9 mouse cellular contexts compared by ENCODE assay signal in the genomic region with DNA sequence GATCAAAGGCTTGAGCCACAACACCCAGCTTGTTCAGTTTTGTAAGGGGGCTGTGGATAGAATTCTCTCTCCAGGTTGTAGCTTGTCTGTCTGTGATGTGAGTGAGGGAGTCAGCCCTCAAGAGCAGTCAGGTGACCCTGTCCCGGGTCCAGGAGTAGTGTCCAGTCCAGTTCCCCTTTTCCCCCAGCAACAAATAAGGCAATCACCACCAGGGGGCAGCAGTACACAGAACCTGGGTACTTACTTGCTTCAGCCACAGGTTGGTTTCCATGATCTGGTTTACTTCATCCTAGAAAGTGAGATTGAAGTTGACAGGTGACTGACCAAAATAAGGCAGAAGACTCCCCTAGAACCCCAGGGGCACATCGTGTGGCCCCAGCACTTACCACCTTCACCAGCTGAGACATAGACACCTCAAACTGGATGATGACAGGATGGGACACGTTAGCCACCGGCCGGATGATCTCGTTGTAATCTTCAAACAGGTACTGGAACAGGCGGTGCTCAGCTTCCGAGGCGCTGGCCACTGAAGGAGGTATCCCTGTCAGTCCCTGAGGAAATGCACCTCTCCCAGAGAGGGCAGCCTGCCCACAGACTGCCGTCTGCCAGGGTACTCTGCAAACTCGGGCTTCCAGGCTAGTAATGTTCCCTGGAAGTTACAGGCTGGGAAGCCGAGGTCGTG. TPM values are rescaled to one million over a fixed set of nuclear protein-coding genes. Genes with fewer than 3 reads are reported as not detected.
DNase-seq lines count a peak whose midpoint lies in the region; ATAC-seq and TF ChIP-seq lines count a peak whose summit lies in the region.
"Had no signal": no experiment of that assay in that cellular context is flagged by ENCODE, and none has a peak within 500 bp of the region (broad histone marks: within the 10 kb centered on the region; RNA-seq: fewer than 3 reads in every experiment).

No protein-coding gene starts in this region.

- no peak for TF ChIP-seq POLR2A in heart, adult 2 months (IDR thresholded peaks at IDR 0.05; ENCODE audit: insufficient read depth, low read depth, low read length)
- no peak for TF ChIP-seq POLR2A in small intestine, adult 2 months (IDR thresholded peaks at IDR 0.05; ENCODE audit: low read depth, low read length)

- H3K27me3 ChIP-seq in E14TG2a.4 (ENCODE audit: insufficient read depth, low read length) = peaks cover 57% of the 10 kb centered on the region
- peaks cover 5% of the 10 kb centered on the region for H3K27me3 ChIP-seq in heart, adult 2 months (ENCODE audit: control insufficient read depth, insufficient read depth, low read length)
- H3K27me3 ChIP-seq in small intestine, adult 2 months (ENCODE audit: control insufficient read depth, insufficient read depth, low read length) = peaks cover 18% of the 10 kb centered on the region

- ATAC-seq in common myeloid progenitor, adult 5-6 weeks (replicated peaks; ENCODE audit: low read depth, poor library complexity, severe bottlenecking) = peak; percentile 88
- ATAC-seq in erythroid progenitor cell, adult 5-6 weeks (replicated peaks; ENCODE audit: low FRiP score, poor library complexity, severe bottlenecking) = no peak

- no peaks in the 10 kb centered on the region for H3K36me3 ChIP-seq in E14TG2a.4 (ENCODE audit: insufficient read depth, low read length)
- no peaks in the 10 kb centered on the region for H3K36me3 ChIP-seq in heart, adult 2 months (ENCODE audit: control insufficient read depth, insufficient read depth, low read length)
- no peaks in the 10 kb centered on the region for H3K36me3 ChIP-seq in small intestine, adult 2 months (ENCODE audit: control insufficient read depth, insufficient read depth, low read length)

- peak; percentile 82 for DNase-seq in adipocyte (ENCODE audit: low spot score)
- DNase-seq in heart, adult 2 months = peak; percentile 67 to 83
- DNase-seq in layer of hippocampus, adult 18-20 months (ENCODE audit: low spot score in 2 of 2) = peak; percentile 38 to 70
- DNase-seq in lung, postnatal 14 days = peak; percentile 90

- H3K4me3 ChIP-seq in E14TG2a.4 (replicated peaks; ENCODE audit: low read length) = no peak overlapping the region
- H3K4me3 ChIP-seq in heart, adult 2 months = no peak overlapping the region
- H3K4me3 ChIP-seq in small intestine, adult 2 months (ENCODE audit: low read depth, low read length) = no peak overlapping the region

- H3K4me1 ChIP-seq in E14TG2a.4 (replicated peaks; ENCODE audit: low read depth, low read length) = peaks cover 19% of the 10 kb centered on the region
- H3K4me1 ChIP-seq in heart, adult 2 months (ENCODE audit: control insufficient read depth, insufficient read depth, low read length) = no peaks in the 10 kb centered on the region
- H3K4me1 ChIP-seq in small intestine, adult 2 months (ENCODE audit: control insufficient read depth, insufficient read depth, insufficient read length, low read length) = peaks cover 2% of the 10 kb centered on the region; the same call in 1 of the 2 replicates

- no peaks in the 10 kb centered on the region for H3K79me2 ChIP-seq in heart, adult 2 months (replicated peaks; ENCODE audit: control insufficient read depth, insufficient read depth, low read length)

- intact Hi-C loops in heart, adult 2 months (cut with DNase I) = loop anchor here (1.0 to 5.0 kb wide), 3 partner anchors 86 to 368 kb away; no protein-coding TSS in a partner anchor

- TF ChIP-seq EP300 in heart, adult 2 months (IDR thresholded peaks at IDR 0.05; ENCODE audit: insufficient read depth, low read depth, low read length) = no peak

- H3K9ac ChIP-seq in heart, adult 2 months (ENCODE audit: low read depth, low read length) = no peak overlapping the region

- H3K27ac ChIP-seq in heart, adult 2 months = no peak overlapping the region
- H3K27ac ChIP-seq in small intestine, adult 2 months (ENCODE audit: insufficient read depth, low read depth, low read length) = no peak overlapping the region

- WGBS in heart, adult 2 months = 29% methylated on average over 13 of the region's 13 CpGs
- 41% methylated on average over 13 of the region's 13 CpGs for WGBS in small intestine, adult 2 months

- H3K9me3 ChIP-seq in E14TG2a.4 (ENCODE audit: low read length) = no peaks in the 10 kb centered on the region

- TF ChIP-seq CTCF in E14TG2a.4 (conservative IDR thresholded peaks at IDR 0.05; ENCODE audit: low read length) = peak; percentile 76
- peak; percentile 89 for TF ChIP-seq CTCF in heart, adult 2 months (IDR thresholded peaks at IDR 0.05)
- peak; percentile 73; the same call in 1 of the 2 replicates for TF ChIP-seq CTCF in small intestine, adult 2 months (IDR thresholded peaks at IDR 0.05; ENCODE audit: extremely low read depth, insufficient read length, insufficient replicate concordance, low read depth, low read length)

RNA-seq across cellular contexts. Expression of gene Chrna3, which starts 2.3 kb away (rescaled TPM):
- not detected in 2 replicates for total RNA-seq in common myeloid progenitor, adult 5-6 weeks (2017)
- under 1 TPM in 1 of 2 experiments, not detected in 1; 0.11 TPM for total RNA-seq in heart, adult 2 months (2021)
- 0.37 and 1.2 TPM in 2 replicates for polyA plus RNA-seq in heart, adult 2 months (2012; rRNA removed)
- under 1 TPM; 0.22 to 0.36 TPM for total RNA-seq in layer of hippocampus, adult 18-20 months (2021)
- 0.85 and 1.5 TPM in 2 replicates for polyA plus RNA-seq in small intestine, adult 2 months (2012; rRNA removed)
- total RNA-seq in erythroid progenitor cell, adult 5-6 weeks (2015; ENCODE audit: low replicate concordance) = not detected in 2 replicates
- not detected in 2 replicates for total RNA-seq in erythroid progenitor cell, adult 5-6 weeks (2017; ENCODE audit: low replicate concordance)

RNA-seq across cellular contexts. Expression of gene Chrnb4, which starts 24.5 kb away (rescaled TPM):
- total RNA-seq in common myeloid progenitor, adult 5-6 weeks (2017) = not detected in 2 replicates
- under 1 TPM; 0.05 to 0.08 TPM for total RNA-seq in heart, adult 2 months (2021)
- 0.32 and 0.33 TPM in 2 replicates for polyA plus RNA-seq in heart, adult 2 months (2012; rRNA removed)
- total RNA-seq in layer of hippocampus, adult 18-20 months (2021) = under 1 TPM; 0.08 to 0.22 TPM
- 0.76 and 2.0 TPM in 2 replicates for polyA plus RNA-seq in small intestine, adult 2 months (2012; rRNA removed)
- not detected in 2 replicates for total RNA-seq in erythroid progenitor cell, adult 5-6 weeks (2015; ENCODE audit: low replicate concordance)
- not detected in 2 replicates for total RNA-seq in erythroid progenitor cell, adult 5-6 weeks (2017; ENCODE audit: low replicate concordance)

RNA-seq across cellular contexts. Expression of gene Chrna5, which starts 43.4 kb away (rescaled TPM):
- total RNA-seq in common myeloid progenitor, adult 5-6 weeks (2017) = not detected in 2 replicates
- total RNA-seq in heart, adult 2 months (2021) = not detected
- polyA plus RNA-seq in heart, adult 2 months (2012; rRNA removed) = 0.15 TPM in 1 of 2 replicates, not detected in the other
- total RNA-seq in layer of hippocampus, adult 18-20 months (2021) = 1 to 10 TPM; 8.2 to 9.0 TPM
- 0.04 TPM in 1 of 2 replicates, not detected in the other for polyA plus RNA-seq in small intestine, adult 2 months (2012; rRNA removed)
- total RNA-seq in erythroid progenitor cell, adult 5-6 weeks (2015; ENCODE audit: low replicate concordance) = not detected in 2 replicates
- not detected in 2 replicates for total RNA-seq in erythroid progenitor cell, adult 5-6 weeks (2017; ENCODE audit: low replicate concordance)
- polyA plus RNA-seq: liver, embryonic 16.5 days had no signal
